Mouse (Mus musculus): ENCODE measurements at regions not wholly inside any gene's neighbourhood (a gene's known extent, or its start where the extent isn't known, plus 50 kb on each side); places are given as distances from the start of the nearest gene placed in this dataset.

- peak; percentile 53; the same call in 1 of the 2 replicates for ATAC-seq (replicated peaks; ENCODE audit: low FRiP score)
- no peak for DNase-seq (ENCODE audit: low spot score)
- no peak overlapping the region for H3K27ac ChIP-seq (ENCODE audit: low read depth, low read length)
- H3K9ac ChIP-seq (ENCODE audit: low read depth, low read length), result no peak overlapping the region
- H3K4me1 ChIP-seq (replicated peaks; ENCODE audit: control insufficient read depth, insufficient read depth, low read length), result no peaks in the 10 kb centered on the region
- H3K9me3 ChIP-seq (ENCODE audit: control insufficient read depth, low read length), result no peaks in the 10 kb centered on the region
- no peaks in the 10 kb centered on the region for H3K36me3 ChIP-seq (ENCODE audit: control insufficient read depth, insufficient read depth, low read length)
- H3K4me2 ChIP-seq, result no peak overlapping the region
- 30% methylated on average over 1 of the region's 1 CpGs for WGBS
- H3K27me3 ChIP-seq (replicated peaks; ENCODE audit: control insufficient read depth, insufficient read depth, low read length), result no peaks in the 10 kb centered on the region
- H3K4me3 ChIP-seq (ENCODE audit: low read depth, low read length), result no peak overlapping the region
Observed at GRCm38 (mm10) chrX:106985684-106986083, 65.3 kb downstream of the Lpar4 start.

GRCm38 (mm10) chrX:106986794-106987193 lies 66.4 kb downstream of the Lpar4 start:
- no peak overlapping the region for H3K27ac ChIP-seq (ENCODE audit: low read depth, low read length)
- ATAC-seq (replicated peaks; ENCODE audit: low FRiP score) (no peak), DNase-seq (ENCODE audit: low spot score) (no peak)
- no peak overlapping the region for H3K4me3 ChIP-seq (ENCODE audit: low read depth, low read length)
- H3K36me3 ChIP-seq (ENCODE audit: control insufficient read depth, insufficient read depth, low read length), result no peaks in the 10 kb centered on the region
- no peak overlapping the region for H3K4me2 ChIP-seq
- H3K4me1 ChIP-seq (replicated peaks; ENCODE audit: control insufficient read depth, insufficient read depth, low read length), result no peaks in the 10 kb centered on the region
- WGBS, result 61% methylated on average over 3 of the region's 3 CpGs
- H3K27me3 ChIP-seq (replicated peaks; ENCODE audit: control insufficient read depth, insufficient read depth, low read length), result no peaks in the 10 kb centered on the region
- no peak overlapping the region for H3K9ac ChIP-seq (ENCODE audit: low read depth, low read length)
- H3K9me3 ChIP-seq (ENCODE audit: control insufficient read depth, low read length), result no peaks in the 10 kb centered on the region

GRCm38 (mm10) chrX:106987779-106988178 lies 67.4 kb downstream of the Lpar4 start:
- H3K9ac ChIP-seq (ENCODE audit: low read depth, low read length), result no peak overlapping the region
- H3K4me1 ChIP-seq (replicated peaks; ENCODE audit: control insufficient read depth, insufficient read depth, low read length), result no peaks in the 10 kb centered on the region
- H3K27ac ChIP-seq (ENCODE audit: low read depth, low read length), result no peak overlapping the region
- ATAC-seq (replicated peaks; ENCODE audit: low FRiP score) (no peak), DNase-seq (ENCODE audit: low spot score) (no peak)
- H3K9me3 ChIP-seq (ENCODE audit: control insufficient read depth, low read length), result no peaks in the 10 kb centered on the region
- no peak overlapping the region for H3K4me3 ChIP-seq (ENCODE audit: low read depth, low read length)
- H3K27me3 ChIP-seq (replicated peaks; ENCODE audit: control insufficient read depth, insufficient read depth, low read length), result no peaks in the 10 kb centered on the region
- no peaks in the 10 kb centered on the region for H3K36me3 ChIP-seq (ENCODE audit: control insufficient read depth, insufficient read depth, low read length)
- no peak overlapping the region for H3K4me2 ChIP-seq
- 61% methylated on average over 4 of the region's 4 CpGs for WGBS

- H3K9me3 ChIP-seq (ENCODE audit: control insufficient read depth, low read length), result no peaks in the 10 kb centered on the region
- DNase-seq (ENCODE audit: low spot score) (no peak), ATAC-seq (replicated peaks; ENCODE audit: low FRiP score) (no peak)
- no peak overlapping the region for H3K9ac ChIP-seq (ENCODE audit: low read depth, low read length)
- H3K27me3 ChIP-seq (replicated peaks; ENCODE audit: control insufficient read depth, insufficient read depth, low read length), result no peaks in the 10 kb centered on the region
- no peaks in the 10 kb centered on the region for H3K4me1 ChIP-seq (replicated peaks; ENCODE audit: control insufficient read depth, insufficient read depth, low read length)
- H3K4me3 ChIP-seq (ENCODE audit: low read depth, low read length), result no peak overlapping the region
- no peak overlapping the region for H3K4me2 ChIP-seq
- no peaks in the 10 kb centered on the region for H3K36me3 ChIP-seq (ENCODE audit: control insufficient read depth, insufficient read depth, low read length)
- H3K27ac ChIP-seq (ENCODE audit: low read depth, low read length), result no peak overlapping the region
- 84% methylated on average over 7 of the region's 7 CpGs for WGBS
Observed at GRCm38 (mm10) chrX:107004496-107004895, 83.8 kb upstream of the P2ry10 start.

GRCm38 (mm10) chrX:107008968-107009367 lies 79.3 kb upstream of the P2ry10 start:
- no peak overlapping the region for H3K27ac ChIP-seq (ENCODE audit: low read depth, low read length)
- no peaks in the 10 kb centered on the region for H3K27me3 ChIP-seq (replicated peaks; ENCODE audit: control insufficient read depth, insufficient read depth, low read length)
- H3K4me3 ChIP-seq (ENCODE audit: low read depth, low read length), result no peak overlapping the region
- DNase-seq (ENCODE audit: low spot score) (no peak), ATAC-seq (replicated peaks; ENCODE audit: low FRiP score) (no peak)
- WGBS, result 64% methylated on average over 4 of the region's 4 CpGs
- H3K4me1 ChIP-seq (replicated peaks; ENCODE audit: control insufficient read depth, insufficient read depth, low read length), result no peaks in the 10 kb centered on the region
- no peaks in the 10 kb centered on the region for H3K36me3 ChIP-seq (ENCODE audit: control insufficient read depth, insufficient read depth, low read length)
- no peak overlapping the region for H3K4me2 ChIP-seq
- no peaks in the 10 kb centered on the region for H3K9me3 ChIP-seq (ENCODE audit: control insufficient read depth, low read length)
- H3K9ac ChIP-seq (ENCODE audit: low read depth, low read length), result no peak overlapping the region

GRCm38 (mm10) chrX:107012615-107013014 lies 75.7 kb upstream of the P2ry10 start:
- H3K4me1 ChIP-seq (replicated peaks; ENCODE audit: control insufficient read depth, insufficient read depth, low read length), result no peaks in the 10 kb centered on the region
- H3K4me3 ChIP-seq (ENCODE audit: low read depth, low read length), result no peak overlapping the region
- H3K9me3 ChIP-seq (ENCODE audit: control insufficient read depth, low read length), result no peaks in the 10 kb centered on the region
- H3K36me3 ChIP-seq (ENCODE audit: control insufficient read depth, insufficient read depth, low read length), result no peaks in the 10 kb centered on the region
- ATAC-seq (replicated peaks; ENCODE audit: low FRiP score), result no peak
- no peak for DNase-seq (ENCODE audit: low spot score)
- H3K27ac ChIP-seq (ENCODE audit: low read depth, low read length), result no peak overlapping the region
- no peaks in the 10 kb centered on the region for H3K27me3 ChIP-seq (replicated peaks; ENCODE audit: control insufficient read depth, insufficient read depth, low read length)
- 61% methylated on average over 3 of the region's 3 CpGs for WGBS
- H3K9ac ChIP-seq (ENCODE audit: low read depth, low read length), result no peak overlapping the region
- H3K4me2 ChIP-seq, result no peak overlapping the region

GRCm38 (mm10) chrX:107015335-107015734 lies 73.0 kb upstream of the P2ry10 start:
- no peak for DNase-seq (ENCODE audit: low spot score)
- H3K4me2 ChIP-seq, result no peak overlapping the region
- H3K4me1 ChIP-seq (replicated peaks; ENCODE audit: control insufficient read depth, insufficient read depth, low read length), result no peaks in the 10 kb centered on the region
- ATAC-seq (replicated peaks; ENCODE audit: low FRiP score), result no peak
- H3K36me3 ChIP-seq (ENCODE audit: control insufficient read depth, insufficient read depth, low read length), result no peaks in the 10 kb centered on the region
- no peaks in the 10 kb centered on the region for H3K27me3 ChIP-seq (replicated peaks; ENCODE audit: control insufficient read depth, insufficient read depth, low read length)
- H3K9ac ChIP-seq (ENCODE audit: low read depth, low read length), result no peak overlapping the region
- no peak overlapping the region for H3K4me3 ChIP-seq (ENCODE audit: low read depth, low read length)
- H3K27ac ChIP-seq (ENCODE audit: low read depth, low read length), result no peak overlapping the region
- H3K9me3 ChIP-seq (ENCODE audit: control insufficient read depth, low read length), result no peaks in the 10 kb centered on the region
- WGBS, result 18% methylated on average over 1 of the region's 1 CpGs

- no peak for ATAC-seq (replicated peaks; ENCODE audit: low FRiP score)
- 65% methylated on average over 1 of the region's 1 CpGs for WGBS
Observed at GRCm38 (mm10) chrX:107031726-107032125, 56.6 kb upstream of the P2ry10 start.

GRCm38 (mm10) chrX:107038041-107038440 lies 50.3 kb upstream of the P2ry10 start:
- Histone ChIP-seq H3K27me3 (replicated peaks; ENCODE audit: control insufficient read depth, insufficient read depth, low read length) (no peaks in the 10 kb centered on the region), H3K4me1 (replicated peaks; ENCODE audit: control insufficient read depth, insufficient read depth, low read length) (no peaks in the 10 kb centered on the region), H3K27ac (ENCODE audit: low read depth, low read length) (no peak overlapping the region), H3K9ac (ENCODE audit: low read depth, low read length) (no peak overlapping the region), H3K36me3 (ENCODE audit: control insufficient read depth, insufficient read depth, low read length) (no peaks in the 10 kb centered on the region), H3K9me3 (ENCODE audit: control insufficient read depth, low read length) (no peaks in the 10 kb centered on the region), H3K4me2 (no peak overlapping the region), H3K4me3 (ENCODE audit: low read depth, low read length) (no peak overlapping the region)
- DNase-seq (ENCODE audit: low spot score) (no peak), ATAC-seq (replicated peaks; ENCODE audit: low FRiP score) (no peak)
- WGBS, result 71% methylated on average over 2 of the region's 2 CpGs

More at GRCm38 (mm10) chrX:107031726-107032125, 56.6 kb upstream of the P2ry10 start:
- H3K4me1 ChIP-seq (replicated peaks; ENCODE audit: control insufficient read depth, insufficient read depth, low read length), result no peaks in the 10 kb centered on the region
- no peak for DNase-seq (ENCODE audit: low spot score)
- H3K9me3 ChIP-seq (ENCODE audit: control insufficient read depth, low read length), result no peaks in the 10 kb centered on the region
- H3K27ac ChIP-seq (ENCODE audit: low read depth, low read length), result no peak overlapping the region
- no peak overlapping the region for H3K4me2 ChIP-seq
- no peaks in the 10 kb centered on the region for H3K36me3 ChIP-seq (ENCODE audit: control insufficient read depth, insufficient read depth, low read length)
- H3K4me3 ChIP-seq (ENCODE audit: low read depth, low read length), result no peak overlapping the region
- H3K9ac ChIP-seq (ENCODE audit: low read depth, low read length), result no peak overlapping the region
- H3K27me3 ChIP-seq (replicated peaks; ENCODE audit: control insufficient read depth, insufficient read depth, low read length), result no peaks in the 10 kb centered on the region
